Mouse (Mus musculus): Measurements from ENCODE around the gene Olfr19. TPM values are rescaled to one million over a fixed set of nuclear protein-coding genes. Genes with fewer than 3 reads are reported as not detected.
"Not testable (repeated sequence)": the region's sequence is repeated elsewhere in the genome, so short reads cannot be mapped to it uniquely, and the experiment has no call there.

Olfr19 gene
- not detected for total RNA-seq (2021)
- long read RNA-seq, experiment 1 = 0 reads
- long read RNA-seq, experiment 2 = 0 reads

DNA sequence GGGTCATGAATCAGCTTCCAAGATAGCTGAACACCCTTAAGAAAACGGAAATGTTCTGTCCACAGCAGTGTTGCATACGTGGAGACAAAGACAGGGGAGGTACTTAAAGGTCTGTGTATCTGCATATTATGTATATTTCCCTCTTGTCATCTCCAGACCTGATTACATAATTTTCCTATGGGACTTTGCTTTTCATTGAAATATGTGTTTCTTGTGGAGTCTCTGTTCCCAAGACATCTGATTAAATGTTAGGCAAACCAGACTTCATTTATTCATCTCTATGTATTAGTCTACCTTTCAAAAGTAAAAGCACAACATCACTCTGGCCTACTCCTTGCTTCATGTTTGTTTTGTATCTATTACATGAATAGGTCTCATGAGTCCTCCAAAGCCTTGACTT lies at the start of gene Olfr19:
TSS of gene Olfr19 (minus strand) at position 101 of the 400 bp plus-strand sequence.
- intact Hi-C loops (cut with DNase I) = no loop called here

DNA sequence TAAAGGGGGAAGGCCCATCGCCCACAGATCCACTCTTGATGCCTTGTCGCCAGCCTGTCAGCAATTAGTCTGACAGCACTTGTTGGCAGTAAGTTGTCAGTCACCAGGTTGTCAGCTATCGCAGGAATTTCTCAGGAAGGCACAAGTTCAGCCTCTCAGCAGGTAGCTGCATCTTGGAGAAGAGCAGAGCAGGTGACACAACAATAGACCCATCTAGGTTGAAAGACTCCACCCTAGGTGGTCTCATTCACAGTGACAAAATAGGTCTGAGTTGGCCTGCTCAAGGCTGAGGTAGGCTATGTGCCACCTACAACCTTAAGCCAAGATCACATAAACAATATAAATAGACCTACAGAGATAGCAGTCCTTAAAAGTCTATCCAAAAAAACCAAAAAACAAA lies 8.8 kb upstream of the Olfr19 start:
- intact Hi-C loops (cut with DNase I) = no loop called here
- DNase-seq = no peak

More for the DNA sequence above, at the start of gene Olfr19:
- DNase-seq = no peak

DNA sequence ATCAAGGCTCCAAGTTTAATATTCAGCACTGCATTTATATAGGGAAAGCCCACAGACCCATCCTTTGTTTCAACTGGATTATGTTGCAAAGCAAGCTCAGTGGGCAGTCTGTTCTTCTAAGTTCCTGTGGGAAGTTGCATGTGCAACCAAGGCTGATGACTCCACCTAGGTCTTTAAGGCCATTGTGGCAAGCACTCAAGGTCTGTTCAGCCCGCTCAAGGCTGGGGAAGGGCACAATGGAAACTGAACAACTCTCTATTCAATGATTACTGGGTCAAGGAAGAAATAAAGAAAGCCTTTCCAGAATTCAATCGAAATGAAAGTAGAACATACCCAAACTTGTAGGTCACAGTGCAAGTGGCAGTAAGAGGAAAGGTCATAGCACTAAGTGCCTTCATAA lies 7.8 kb upstream of the Olfr19 start:
- intact Hi-C loops (cut with DNase I) = no loop called here
- DNase-seq = no peak

DNA sequence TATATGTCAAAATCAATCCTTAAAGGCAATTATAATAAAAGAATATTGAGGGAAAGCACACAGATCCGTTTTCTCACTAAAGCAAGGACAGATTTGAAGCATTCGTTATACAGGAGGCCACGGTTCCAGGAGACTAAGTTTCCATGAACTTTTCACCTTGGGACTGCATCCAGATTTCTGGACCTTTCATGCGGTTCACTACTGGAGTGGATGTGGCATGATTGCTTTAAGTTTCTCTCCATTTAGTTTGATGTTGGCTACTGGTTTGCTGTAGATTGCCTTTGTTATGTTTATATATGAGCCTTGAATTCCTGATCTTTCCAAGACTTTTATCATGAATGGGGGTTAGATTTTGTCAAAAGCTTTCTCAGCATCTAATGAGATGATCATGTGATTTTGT lies 11.2 kb downstream of the Olfr19 start:
- intact Hi-C loops (cut with DNase I) = no loop called here
- DNase-seq = no peak

DNA sequence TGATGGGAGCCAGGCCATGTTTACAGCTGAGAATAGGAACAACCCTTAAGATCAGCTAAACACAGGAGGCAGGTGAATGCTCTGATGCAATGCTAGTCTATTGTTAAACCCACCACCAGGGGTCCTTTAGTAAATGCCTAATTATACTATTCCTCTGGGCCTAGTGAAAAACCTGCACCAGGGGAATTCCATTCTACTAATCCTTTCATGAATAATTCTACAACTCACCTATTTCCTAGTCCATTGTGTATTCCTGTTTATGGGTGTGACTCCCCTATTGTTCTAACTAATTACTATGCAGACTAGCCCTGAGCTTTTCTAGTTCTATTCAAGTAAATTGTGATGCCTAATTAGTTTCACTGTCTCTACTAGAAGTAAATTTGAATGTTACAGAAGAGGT lies 11.7 kb downstream of the Olfr19 start:
- DNase-seq; intact Hi-C loops (cut with DNase I): not testable (repeated sequence)

DNA sequence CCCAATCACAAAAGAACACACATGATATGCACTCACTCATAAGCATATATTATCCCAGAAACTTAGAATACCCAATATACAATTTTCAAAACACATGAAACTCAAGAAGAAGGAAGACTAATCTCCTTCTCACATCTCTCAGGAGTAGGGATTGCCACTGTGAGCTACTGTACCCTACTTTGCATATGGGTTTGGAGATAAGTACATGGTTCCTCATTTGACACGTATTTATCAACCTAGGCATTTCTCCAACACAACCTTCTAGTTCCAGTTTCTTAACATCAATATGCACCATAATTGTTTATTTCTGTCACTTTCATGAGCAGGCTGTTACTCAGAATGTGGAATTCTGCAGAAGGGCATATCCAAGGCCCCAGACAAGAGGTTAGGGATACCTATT lies 31.1 kb downstream of the Olfr19 start:
- DNase-seq = no peak
- intact Hi-C loops (cut with DNase I) = no loop called here

DNA sequence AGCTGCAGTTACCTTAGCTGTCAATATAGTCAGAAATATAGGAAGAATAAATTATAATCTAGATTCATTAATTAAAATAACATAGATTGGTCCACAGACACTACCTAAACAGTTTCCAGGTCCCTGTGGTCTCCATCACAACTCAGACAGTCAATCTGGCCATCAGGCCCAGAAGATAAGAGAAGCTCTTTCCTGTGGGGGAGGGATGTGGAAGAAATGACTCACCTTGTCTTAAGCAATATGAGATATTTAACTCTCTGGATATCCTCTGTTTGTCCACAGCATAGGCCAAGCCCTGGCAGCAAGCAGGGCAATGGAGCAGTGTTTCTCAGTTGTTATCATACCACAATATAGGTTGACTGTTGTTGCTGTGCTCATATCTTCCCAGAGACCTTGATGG lies 42.5 kb downstream of the Olfr19 start:
- intact Hi-C loops (cut with DNase I) = no loop called here

More for the DNA sequence above, 42.5 kb downstream of the Olfr19 start:
- no peak for DNase-seq

Other genes with a start within 250 kb of the Olfr19 start
- gene Fgd4, start 75.9 kb downstream of the Olfr19 start, total RNA-seq (2021) = 10 to 100 TPM; 15.7 to 20.5 TPM
- gene Spag6l, start 153.1 kb upstream of the Olfr19 start, total RNA-seq (2021) = not detected
- gene Igll1, start 187.6 kb upstream of the Olfr19 start, total RNA-seq (2021) = not detected
- gene Top3b, start 194.3 kb upstream of the Olfr19 start, total RNA-seq (2021) = 10 to 100 TPM; 17.3 to 20.0 TPM
- not detected for gene Vpreb1, start 194.4 kb upstream of the Olfr19 start, total RNA-seq (2021)
- 10 to 100 TPM; 11.1 to 11.8 TPM for gene Ppm1f, start 220.1 kb upstream of the Olfr19 start, total RNA-seq (2021)